Mouse (Mus musculus) megakaryocyte, embryonic 14.5 days (primary cell): Measurements from ENCODE around the gene Ntrk2. TPM values are rescaled to one million over a fixed set of nuclear protein-coding genes. Genes with fewer than 3 reads are reported as not detected.

Experiments
- H3K27me3 ChIP-seq: replicated peaks from 2 replicates; pipeline ENCODE3; 2012; ENCODE audit warnings: inconsistent platforms
- H3K36me3 ChIP-seq: replicated peaks from 2 replicates; pipeline ENCODE3; 2012; ENCODE audit warnings: low read length, inconsistent platforms, mixed read lengths
- H3K4me1 ChIP-seq: 2 replicates; pipeline ENCODE4 v1.6.1; 2012; ENCODE audit warnings: inconsistent platforms
- H3K4me3 ChIP-seq: replicated peaks from 2 replicates; pipeline ENCODE3; 2012; ENCODE audit warnings: moderate library complexity, mild to moderate bottlenecking, inconsistent platforms
- H3K9me3 ChIP-seq: 2 replicates; pipeline ENCODE4 v1.6.1; 2012; ENCODE audit warnings: inconsistent platforms
- FLI1 ChIP-seq: IDR thresholded peaks from 2 replicates; pipeline ENCODE4 v1.6.1; 2012; ENCODE audit warnings: low read length, inconsistent platforms, mixed read lengths
- GATA1 ChIP-seq: IDR thresholded peaks from 3 replicates; pipeline ENCODE4 v1.6.1; 2012; ENCODE audit warnings: mixed read lengths, low read length, inconsistent platforms, borderline replicate concordance
- polyA plus RNA-seq: library from polyadenylated mRNA; stranded (reverse); fragments of >175 nt; gene quantifications from 2 replicates; pipeline ENCODE4 v1.2.3, GENCODE M21; 2012; ENCODE audit warnings: low replicate concordance; ENCODE audit not compliant: insufficient read depth

Ntrk2 gene
- polyA plus RNA-seq, 1 experiment, result not detected

GRCm38 (mm10) chr13:59176021-59176420 lies 369.7 kb downstream of the Ntrk2 start:
- Histone ChIP-seq H3K9me3 (peaks cover 23% of the 10 kb centered on the region; the same call in 1 of the 2 replicates), H3K4me3 (no peak overlapping the region), H3K36me3 (no peaks in the 10 kb centered on the region), H3K27me3 (no peaks in the 10 kb centered on the region), H3K4me1 (no peaks in the 10 kb centered on the region)
- TF ChIP-seq GATA1 (no peak), FLI1 (no peak)

GRCm38 (mm10) chr13:59176485-59176884 lies 370.1 kb downstream of the Ntrk2 start:
- H3K4me3 ChIP-seq, result peak overlapping the region; percentile 10
- no peaks in the 10 kb centered on the region for H3K4me1 ChIP-seq
- no peaks in the 10 kb centered on the region for H3K36me3 ChIP-seq
- no peaks in the 10 kb centered on the region for H3K27me3 ChIP-seq
- no peak for TF ChIP-seq FLI1
- no peak for TF ChIP-seq GATA1
- H3K9me3 ChIP-seq, result peaks cover 23% of the 10 kb centered on the region; the same call in 1 of the 2 replicates

GRCm38 (mm10) chr13:59177003-59177402 lies 370.6 kb downstream of the Ntrk2 start:
- peaks cover 23% of the 10 kb centered on the region; the same call in 1 of the 2 replicates for H3K9me3 ChIP-seq
- H3K36me3 ChIP-seq, result no peaks in the 10 kb centered on the region
- no peaks in the 10 kb centered on the region for H3K4me1 ChIP-seq
- H3K27me3 ChIP-seq, result no peaks in the 10 kb centered on the region
- TF ChIP-seq GATA1 (no peak), FLI1 (no peak)
- no peak overlapping the region for H3K4me3 ChIP-seq

- no peak overlapping the region for H3K4me3 ChIP-seq
- no peaks in the 10 kb centered on the region for H3K27me3 ChIP-seq
- H3K36me3 ChIP-seq, result no peaks in the 10 kb centered on the region
- no peak for TF ChIP-seq GATA1
- no peak for TF ChIP-seq FLI1
- peaks cover 17% of the 10 kb centered on the region; the same call in 1 of the 2 replicates for H3K9me3 ChIP-seq
- no peaks in the 10 kb centered on the region for H3K4me1 ChIP-seq
Measured at GRCm38 (mm10) chr13:59179986-59180385, 373.6 kb downstream of the Ntrk2 start.

GRCm38 (mm10) chr13:59180781-59181180 lies 374.4 kb downstream of the Ntrk2 start:
- Histone ChIP-seq H3K4me1 (no peaks in the 10 kb centered on the region), H3K27me3 (no peaks in the 10 kb centered on the region), H3K4me3 (no peak overlapping the region), H3K36me3 (no peaks in the 10 kb centered on the region), H3K9me3 (peaks cover 22% of the 10 kb centered on the region; the same call in 1 of the 2 replicates)
- TF ChIP-seq FLI1 (no peak), GATA1 (no peak)

- Histone ChIP-seq H3K4me1 (no peaks in the 10 kb centered on the region), H3K36me3 (no peaks in the 10 kb centered on the region), H3K9me3 (peaks cover 19% of the 10 kb centered on the region; the same call in 1 of the 2 replicates), H3K27me3 (no peaks in the 10 kb centered on the region), H3K4me3 (no peak overlapping the region)
- TF ChIP-seq FLI1 (no peak), GATA1 (no peak)
Measured at GRCm38 (mm10) chr13:59181188-59181947, 375.0 kb downstream of the Ntrk2 start.

- no peaks in the 10 kb centered on the region for H3K36me3 ChIP-seq
- H3K4me1 ChIP-seq, result no peaks in the 10 kb centered on the region
- H3K4me3 ChIP-seq, result no peak overlapping the region
- no peaks in the 10 kb centered on the region for H3K27me3 ChIP-seq
- TF ChIP-seq GATA1, result no peak
- no peak for TF ChIP-seq FLI1
- H3K9me3 ChIP-seq, result peaks cover 17% of the 10 kb centered on the region; the same call in 1 of the 2 replicates
Measured at GRCm38 (mm10) chr13:59182630-59183029, 376.3 kb downstream of the Ntrk2 start.

Other genes starting within 250 kb of the Ntrk2 start
- 0.07 TPM in 1 of 2 replicates, not detected in the other for gene Slc28a3, start 195.7 kb upstream of the Ntrk2 start, polyA plus RNA-seq